In the genomic region with DNA sequence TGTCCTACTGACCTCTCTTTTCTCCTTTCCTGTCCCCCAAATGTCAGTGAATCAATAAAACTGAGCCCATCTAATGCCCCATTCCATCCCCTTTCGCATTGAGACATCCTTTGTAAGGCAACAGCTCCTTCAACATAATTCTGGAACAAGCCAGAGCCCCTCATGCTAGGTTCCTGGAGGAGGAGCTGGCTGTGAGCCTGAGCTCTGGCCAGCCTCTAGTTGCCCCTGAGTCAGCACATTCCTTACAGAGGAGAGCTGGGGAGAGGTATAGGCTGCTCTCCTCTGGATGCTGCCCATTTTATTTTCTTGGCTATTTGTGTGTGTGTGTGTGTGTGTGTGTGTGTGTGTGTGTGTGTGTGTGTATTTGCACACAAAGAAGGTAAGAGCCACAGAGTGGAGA, we compare ENCODE assay signal across 28 mouse cellular contexts. TPM values are rescaled to one million over a fixed set of nuclear protein-coding genes. Genes with fewer than 3 reads are reported as not detected.
DNase-seq lines count a peak whose midpoint lies in the region; ATAC-seq and TF ChIP-seq lines count a peak whose summit lies in the region.
"Had no signal": no experiment of that assay in that cellular context is flagged by ENCODE, and none has a peak within 500 bp of the region (broad histone marks: within the 10 kb centered on the region; RNA-seq: fewer than 3 reads in every experiment).

No protein-coding gene starts in this region.

- H3K4me3 ChIP-seq in kidney, embryonic 15.5 days (replicated peaks) = no peak overlapping the region
- H3K4me3 ChIP-seq in kidney, embryonic 14.5 days (ENCODE audit: low read length) = no peak overlapping the region
- H3K4me3 ChIP-seq in lung, embryonic 15.5 days = no peak overlapping the region
- no peak overlapping the region for H3K4me3 ChIP-seq in embryonic facial prominence, embryonic 14.5 days (ENCODE audit: low read depth, low read length)
- H3K4me3 ChIP-seq: forebrain, embryonic 10.5 days; heart, embryonic 12.5 days; hindbrain, embryonic 13.5 days; layer of hippocampus, adult 2 months; megakaryocyte, embryonic 14.5 days; neural tube, embryonic 13.5 days had no signal

- 0 out of 2 replicates have a peak, but pooled peaks have one; percentile 36 for ATAC-seq in kidney, embryonic 15.5 days (replicated peaks; ENCODE audit: low FRiP score)
- no peak for ATAC-seq in kidney, embryonic 14.5 days (ENCODE audit: low FRiP score, low TSS enrichment)
- 0 out of 2 replicates have a peak, but pooled peaks have one; percentile 49 for ATAC-seq in lung, embryonic 15.5 days (ENCODE audit: borderline replicate concordance, extremely low read depth, low FRiP score, low TSS enrichment)
- no peak for ATAC-seq in embryonic facial prominence, embryonic 14.5 days (ENCODE audit: low read depth)
- ATAC-seq: activated CD4-positive, CD25-positive, alpha-beta regulatory T cell, adult 4 months had no signal

- no peak for DNase-seq in lung, postnatal 4 days
- peak; percentile 11 for DNase-seq in brain, embryonic 14.5 days (ENCODE audit: low read depth)
- DNase-seq in embryonic facial prominence, embryonic 14.5 days (ENCODE audit: low spot score) = peak; percentile 20
- no peak for DNase-seq in adrenal gland, adult 2 months
- no peak for DNase-seq in testis, postnatal 14 days (ENCODE audit: low spot score)
- DNase-seq: adrenal gland, postnatal 14 days; cerebellum, adult 11 months; cerebellum, postnatal 14 days; heart, postnatal 14 days; kidney, adult 18-20 months; layer of hippocampus, postnatal 36 days; lung, postnatal 10 days; midbrain, embryonic 14.5 days; thymus, adult 2 months had no signal

- H3K9me3 ChIP-seq in kidney, embryonic 15.5 days (replicated peaks) = no peaks in the 10 kb centered on the region
- H3K9me3 ChIP-seq in kidney, embryonic 14.5 days (ENCODE audit: control insufficient read depth, low read length) = no peaks in the 10 kb centered on the region
- H3K9me3 ChIP-seq in lung, embryonic 15.5 days = no peaks in the 10 kb centered on the region
- H3K9me3 ChIP-seq in embryonic facial prominence, embryonic 14.5 days (ENCODE audit: control insufficient read depth, low read length) = no peaks in the 10 kb centered on the region
- H3K9me3 ChIP-seq: forebrain, embryonic 10.5 days; heart, embryonic 12.5 days; hindbrain, embryonic 13.5 days; megakaryocyte, embryonic 14.5 days; neural tube, embryonic 13.5 days had no signal

- TF ChIP-seq CTCF in brain, embryonic 14.5 days (IDR thresholded peaks at IDR 0.05; ENCODE audit: borderline replicate concordance, extremely low read depth, insufficient read depth, insufficient read length) = no peak

- no peaks in the 10 kb centered on the region for H3K36me3 ChIP-seq in kidney, embryonic 15.5 days
- no peaks in the 10 kb centered on the region for H3K36me3 ChIP-seq in kidney, embryonic 14.5 days (ENCODE audit: control insufficient read depth, insufficient read depth, low read length)
- no peaks in the 10 kb centered on the region for H3K36me3 ChIP-seq in lung, embryonic 15.5 days
- no peaks in the 10 kb centered on the region for H3K36me3 ChIP-seq in embryonic facial prominence, embryonic 14.5 days (ENCODE audit: control insufficient read depth, insufficient read depth, low read length)
- H3K36me3 ChIP-seq: forebrain, embryonic 10.5 days; heart, embryonic 12.5 days; hindbrain, embryonic 13.5 days; neural tube, embryonic 13.5 days had no signal

- H3K27me3 ChIP-seq in kidney, embryonic 15.5 days = peaks cover 12% of the 10 kb centered on the region; the same call in 1 of the 2 replicates
- H3K27me3 ChIP-seq in kidney, embryonic 14.5 days (ENCODE audit: control insufficient read depth, insufficient read depth, low read length) = no peaks in the 10 kb centered on the region
- H3K27me3 ChIP-seq in lung, embryonic 15.5 days = no peaks in the 10 kb centered on the region
- 0 out of 2 replicates have a peak, but pooled peaks cover 3% of the 10 kb centered on the region for H3K27me3 ChIP-seq in embryonic facial prominence, embryonic 14.5 days (replicated peaks; ENCODE audit: control insufficient read depth, insufficient read depth, low read length)
- H3K27me3 ChIP-seq: neural tube, embryonic 13.5 days had no signal

- no peaks in the 10 kb centered on the region for H3K4me1 ChIP-seq in kidney, embryonic 15.5 days
- no peaks in the 10 kb centered on the region for H3K4me1 ChIP-seq in kidney, embryonic 14.5 days (ENCODE audit: control insufficient read depth, insufficient read depth, low read length)
- no peaks in the 10 kb centered on the region for H3K4me1 ChIP-seq in lung, embryonic 15.5 days
- H3K4me1 ChIP-seq in embryonic facial prominence, embryonic 14.5 days (ENCODE audit: control insufficient read depth, insufficient read depth, low read length) = no peaks in the 10 kb centered on the region
- H3K4me1 ChIP-seq: heart, embryonic 12.5 days; hindbrain, embryonic 13.5 days; megakaryocyte, embryonic 14.5 days; neural tube, embryonic 13.5 days had no signal

- H3K27ac ChIP-seq in kidney, embryonic 15.5 days = no peak overlapping the region
- H3K27ac ChIP-seq in kidney, embryonic 14.5 days (ENCODE audit: low read depth, low read length) = no peak overlapping the region
- H3K27ac ChIP-seq in lung, embryonic 15.5 days = no peak overlapping the region
- no peak overlapping the region for H3K27ac ChIP-seq in embryonic facial prominence, embryonic 14.5 days (replicated peaks; ENCODE audit: low read depth, low read length)
- H3K27ac ChIP-seq: forebrain, embryonic 10.5 days; hindbrain, embryonic 13.5 days; layer of hippocampus, adult 2 months; neural tube, embryonic 13.5 days had no signal

- H3K4me2 ChIP-seq in kidney, embryonic 15.5 days = no peak overlapping the region
- no peak overlapping the region for H3K4me2 ChIP-seq in kidney, embryonic 14.5 days (replicated peaks; ENCODE audit: low read depth, low read length)
- H3K4me2 ChIP-seq in lung, embryonic 15.5 days = no peak overlapping the region
- no peak overlapping the region for H3K4me2 ChIP-seq in embryonic facial prominence, embryonic 14.5 days (ENCODE audit: low read depth, low read length)
- H3K4me2 ChIP-seq: heart, embryonic 12.5 days; hindbrain, embryonic 13.5 days; neural tube, embryonic 13.5 days had no signal

- H3K9ac ChIP-seq in kidney, embryonic 15.5 days = no peak overlapping the region
- no peak overlapping the region for H3K9ac ChIP-seq in kidney, embryonic 14.5 days (ENCODE audit: low read depth, low read length)
- H3K9ac ChIP-seq in lung, embryonic 15.5 days = no peak overlapping the region
- no peak overlapping the region for H3K9ac ChIP-seq in embryonic facial prominence, embryonic 14.5 days (ENCODE audit: low read depth, low read length)
- H3K9ac ChIP-seq: heart, embryonic 12.5 days; hindbrain, embryonic 13.5 days; neural tube, embryonic 13.5 days had no signal

- TF ChIP-seq POLR2A in brain, embryonic 14.5 days (IDR thresholded peaks at IDR 0.05; ENCODE audit: borderline replicate concordance, extremely low read depth, insufficient read depth, insufficient read length, poor library complexity, severe bottlenecking) = no peak

- WGBS in kidney, embryonic 15.5 days = 47% methylated on average over 1 of the region's 1 CpGs
- 54% methylated on average over 1 of the region's 1 CpGs for WGBS in kidney, embryonic 14.5 days
- WGBS in lung, embryonic 15.5 days = 42% methylated on average over 1 of the region's 1 CpGs
- WGBS in embryonic facial prominence, embryonic 14.5 days = 40% methylated on average over 1 of the region's 1 CpGs

RNA-seq across cellular contexts. Expression of gene Trim31, which starts 10.3 kb away (rescaled TPM):
- 0.35 TPM in 1 of 2 replicates, not detected in the other for polyA plus RNA-seq in kidney, embryonic 15.5 days (2015; fragmentation: Nextera tagmentation; extraction: Ambion mirVana)
- polyA plus RNA-seq in kidney, embryonic 14.5 days (2014; fragmentation: Nextera tagmentation; extraction: Ambion mirVana) = not detected in 2 replicates
- polyA plus RNA-seq in lung, embryonic 15.5 days (2015; fragmentation: Nextera tagmentation; extraction: Ambion mirVana) = 0.09 and 0.16 TPM in 2 replicates
- polyA plus RNA-seq in brain, embryonic 14.5 days (2012; rRNA removed) = not detected in 2 replicates
- not detected in 2 replicates for polyA plus RNA-seq in embryonic facial prominence, embryonic 14.5 days (2014; fragmentation: Nextera tagmentation; extraction: Ambion mirVana)
- total RNA-seq in adrenal gland, adult 2 months (2021) = not detected
- not detected in 2 replicates for polyA plus RNA-seq in adrenal gland, adult 2 months (2012; rRNA removed)
- total RNA-seq: adrenal gland, postnatal 14 days; gastrocnemius, adult 18-20 months; heart, postnatal 14 days; layer of hippocampus, postnatal 36 days; left cerebral cortex, postnatal 25 days; liver, adult 2 months had no signal
- polyA plus RNA-seq: activated CD4-positive, CD25-positive, alpha-beta regulatory T cell, adult 4 months; forebrain, embryonic 10.5 days; heart, embryonic 12.5 days; hindbrain, embryonic 13.5 days; liver, adult 2 months; midbrain, embryonic 14.5 days; neural tube, embryonic 13.5 days had no signal

RNA-seq across cellular contexts. Expression of gene Trim40, which starts 18.3 kb away (rescaled TPM):
- polyA plus RNA-seq in kidney, embryonic 15.5 days (2015; fragmentation: Nextera tagmentation; extraction: Ambion mirVana) = not detected in 2 replicates
- polyA plus RNA-seq in kidney, embryonic 14.5 days (2014; fragmentation: Nextera tagmentation; extraction: Ambion mirVana) = not detected in 2 replicates
- polyA plus RNA-seq in lung, embryonic 15.5 days (2015; fragmentation: Nextera tagmentation; extraction: Ambion mirVana) = not detected in 2 replicates
- 0.08 TPM in 1 of 2 replicates, not detected in the other for polyA plus RNA-seq in brain, embryonic 14.5 days (2012; rRNA removed)
- polyA plus RNA-seq in embryonic facial prominence, embryonic 14.5 days (2014; fragmentation: Nextera tagmentation; extraction: Ambion mirVana) = not detected in 2 replicates
- total RNA-seq in adrenal gland, adult 2 months (2021) = 1 to 10 TPM in 1 of 2 experiments, under 1 TPM in 1; 0.23 to 1.3 TPM
- 0.33 and 0.86 TPM in 2 replicates for polyA plus RNA-seq in adrenal gland, adult 2 months (2012; rRNA removed)
- total RNA-seq: adrenal gland, postnatal 14 days; gastrocnemius, adult 18-20 months; heart, postnatal 14 days; layer of hippocampus, adult 2 months; layer of hippocampus, postnatal 36 days; left cerebral cortex, postnatal 25 days; liver, adult 2 months had no signal
- polyA plus RNA-seq: activated CD4-positive, CD25-positive, alpha-beta regulatory T cell, adult 4 months; forebrain, embryonic 10.5 days; gonadal fat pad, adult 2 months; heart, embryonic 12.5 days; hindbrain, embryonic 13.5 days; midbrain, embryonic 14.5 days; neural tube, embryonic 13.5 days had no signal

RNA-seq across cellular contexts. Expression of gene Rnf39, which starts 34.5 kb away (rescaled TPM):
- polyA plus RNA-seq in kidney, embryonic 15.5 days (2015; fragmentation: Nextera tagmentation; extraction: Ambion mirVana) = 0.13 and 0.53 TPM in 2 replicates
- 0.22 and 0.37 TPM in 2 replicates for polyA plus RNA-seq in kidney, embryonic 14.5 days (2014; fragmentation: Nextera tagmentation; extraction: Ambion mirVana)
- polyA plus RNA-seq in lung, embryonic 15.5 days (2015; fragmentation: Nextera tagmentation; extraction: Ambion mirVana) = 0.43 and 1.1 TPM in 2 replicates
- 0.18 and 0.19 TPM in 2 replicates for polyA plus RNA-seq in brain, embryonic 14.5 days (2012; rRNA removed)
- polyA plus RNA-seq in embryonic facial prominence, embryonic 14.5 days (2014; fragmentation: Nextera tagmentation; extraction: Ambion mirVana) = 1.2 and 2.7 TPM in 2 replicates
- total RNA-seq in adrenal gland, adult 2 months (2021) = under 1 TPM; 0.35 to 0.49 TPM
- polyA plus RNA-seq in adrenal gland, adult 2 months (2012; rRNA removed) = 0.29 and 2.1 TPM in 2 replicates
- polyA plus RNA-seq: activated CD4-positive, CD25-positive, alpha-beta regulatory T cell, adult 4 months; heart, embryonic 12.5 days had no signal

RNA-seq across cellular contexts. Expression of gene Trim10, which starts 38.9 kb away (rescaled TPM):
- 3.1 and 6.0 TPM in 2 replicates for polyA plus RNA-seq in kidney, embryonic 15.5 days (2015; fragmentation: Nextera tagmentation; extraction: Ambion mirVana)
- 1.3 and 2.9 TPM in 2 replicates for polyA plus RNA-seq in kidney, embryonic 14.5 days (2014; fragmentation: Nextera tagmentation; extraction: Ambion mirVana)
- 4.0 and 5.7 TPM in 2 replicates for polyA plus RNA-seq in lung, embryonic 15.5 days (2015; fragmentation: Nextera tagmentation; extraction: Ambion mirVana)
- polyA plus RNA-seq in brain, embryonic 14.5 days (2012; rRNA removed) = 0.19 and 0.52 TPM in 2 replicates
- polyA plus RNA-seq in embryonic facial prominence, embryonic 14.5 days (2014; fragmentation: Nextera tagmentation; extraction: Ambion mirVana) = 3.6 and 3.7 TPM in 2 replicates
- under 1 TPM; 0.12 to 0.14 TPM for total RNA-seq in adrenal gland, adult 2 months (2021)
- polyA plus RNA-seq in adrenal gland, adult 2 months (2012; rRNA removed) = 0.04 TPM in 1 of 2 replicates, not detected in the other
- total RNA-seq: gastrocnemius, adult 18-20 months; layer of hippocampus, adult 2 months; layer of hippocampus, postnatal 36 days; left cerebral cortex, postnatal 25 days; liver, adult 2 months had no signal
- polyA plus RNA-seq: liver, adult 2 months; thymus, adult 2 months had no signal

RNA-seq across cellular contexts. Expression of gene Trim15, which starts 41.2 kb away (rescaled TPM):
- 0.17 and 0.22 TPM in 2 replicates for polyA plus RNA-seq in kidney, embryonic 15.5 days (2015; fragmentation: Nextera tagmentation; extraction: Ambion mirVana)
- polyA plus RNA-seq in kidney, embryonic 14.5 days (2014; fragmentation: Nextera tagmentation; extraction: Ambion mirVana) = 0.10 and 0.23 TPM in 2 replicates
- polyA plus RNA-seq in lung, embryonic 15.5 days (2015; fragmentation: Nextera tagmentation; extraction: Ambion mirVana) = 0.14 and 0.21 TPM in 2 replicates
- 0.09 and 0.16 TPM in 2 replicates for polyA plus RNA-seq in brain, embryonic 14.5 days (2012; rRNA removed)
- polyA plus RNA-seq in embryonic facial prominence, embryonic 14.5 days (2014; fragmentation: Nextera tagmentation; extraction: Ambion mirVana) = 0.10 and 0.15 TPM in 2 replicates
- not detected for total RNA-seq in adrenal gland, adult 2 months (2021)
- not detected in 2 replicates for polyA plus RNA-seq in adrenal gland, adult 2 months (2012; rRNA removed)
- total RNA-seq: adrenal gland, postnatal 14 days; gastrocnemius, adult 18-20 months; heart, postnatal 14 days; layer of hippocampus, adult 2 months; layer of hippocampus, postnatal 36 days; left cerebral cortex, postnatal 25 days; liver, adult 2 months had no signal
- polyA plus RNA-seq: activated CD4-positive, CD25-positive, alpha-beta regulatory T cell, adult 4 months; gonadal fat pad, adult 2 months; liver, adult 2 months had no signal

Comparison
In these comparisons a context has a peak if more than half of its experiments do, and no peak if none do; other contexts are left out.
1. ATAC-seq: peak in kidney, embryonic 15.5 days (single experiment) and lung, embryonic 15.5 days (single experiment); none in kidney, embryonic 14.5 days (single experiment) and embryonic facial prominence, embryonic 14.5 days (single experiment).
2. DNase-seq: peak in brain, embryonic 14.5 days (single experiment) and embryonic facial prominence, embryonic 14.5 days (single experiment); none in lung, postnatal 4 days (0 of 2), adrenal gland, adult 2 months (single experiment) and testis, postnatal 14 days (single experiment).